13 mouse cellular contexts compared by ENCODE assay signal in the genomic region with DNA sequence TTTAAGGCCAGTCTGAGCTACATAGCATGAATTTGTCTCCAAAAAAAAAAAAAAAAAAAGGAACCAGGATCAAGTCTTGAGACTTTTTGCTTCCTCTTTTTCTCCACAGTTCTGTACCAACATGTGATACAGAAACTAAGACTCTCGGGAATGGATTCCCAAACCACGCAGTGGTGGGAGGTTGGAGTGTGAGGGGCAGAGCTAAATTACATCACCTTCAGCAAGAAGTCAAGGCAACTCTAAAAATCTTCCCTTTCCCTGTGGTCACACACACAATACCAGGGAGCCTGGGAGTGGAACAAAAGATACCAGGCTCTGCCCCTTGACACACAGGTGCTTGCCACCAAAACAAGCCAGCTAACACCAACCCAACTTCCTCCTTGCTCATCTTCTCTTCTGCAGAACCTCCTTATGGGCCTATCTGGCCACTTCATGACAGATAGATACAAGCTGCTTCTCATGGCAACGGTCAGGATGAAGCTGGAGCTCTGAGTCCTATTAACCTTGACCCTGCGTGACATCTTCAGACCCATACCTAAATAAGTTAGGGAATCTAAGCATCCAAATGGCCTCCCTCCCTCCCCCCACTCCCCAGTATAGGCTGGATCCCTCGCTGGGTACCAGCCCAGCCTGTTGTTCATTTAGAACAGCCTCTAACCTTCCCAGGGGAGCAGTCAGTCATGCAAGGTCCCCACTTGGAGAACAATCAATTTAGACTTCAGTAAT. TPM values are rescaled to one million over a fixed set of nuclear protein-coding genes. Genes with fewer than 3 reads are reported as not detected.
DNase-seq lines count a peak whose midpoint lies in the region; ATAC-seq lines count a peak whose summit lies in the region.
"Had no signal": no experiment of that assay in that cellular context is flagged by ENCODE, and none has a peak within 500 bp of the region (broad histone marks: within the 10 kb centered on the region; RNA-seq: fewer than 3 reads in every experiment).

No protein-coding gene starts in this region.

- H3K27me3 ChIP-seq in forebrain, embryonic 10.5 days (ENCODE audit: poor library complexity, severe bottlenecking) = peaks cover 46% of the 10 kb centered on the region
- H3K27me3 ChIP-seq in forebrain, embryonic 16.5 days (replicated peaks; ENCODE audit: control insufficient read depth, insufficient read depth, low read length) = no peaks in the 10 kb centered on the region
- peaks cover 15% of the 10 kb centered on the region; the same call in 1 of the 2 replicates for H3K27me3 ChIP-seq in midbrain, embryonic 12.5 days
- no peaks in the 10 kb centered on the region; the same call in 1 of the 2 replicates for H3K27me3 ChIP-seq in midbrain, embryonic 11.5 days (ENCODE audit: control insufficient read depth, insufficient read depth, low read length)
- H3K27me3 ChIP-seq in hindbrain, embryonic 13.5 days = no peaks in the 10 kb centered on the region
- no peaks in the 10 kb centered on the region for H3K27me3 ChIP-seq in splenic B cell, adult 2 months (ENCODE audit: control insufficient read depth, insufficient read depth, low read length, poor library complexity, severe bottlenecking)

- H3K4me3 ChIP-seq in forebrain, embryonic 10.5 days = no peak overlapping the region
- H3K4me3 ChIP-seq in forebrain, embryonic 16.5 days (replicated peaks; ENCODE audit: low read length) = no peak overlapping the region
- H3K4me3 ChIP-seq in midbrain, embryonic 12.5 days = no peak overlapping the region
- H3K4me3 ChIP-seq in midbrain, embryonic 11.5 days (ENCODE audit: low read depth, low read length) = no peak overlapping the region
- H3K4me3 ChIP-seq in hindbrain, embryonic 13.5 days = no peak overlapping the region

- no peak overlapping the region for H3K9ac ChIP-seq in forebrain, embryonic 16.5 days (replicated peaks; ENCODE audit: low read depth, low read length)
- H3K9ac ChIP-seq in midbrain, embryonic 12.5 days (replicated peaks) = no peak overlapping the region
- H3K9ac ChIP-seq in midbrain, embryonic 11.5 days (ENCODE audit: low read length) = no peak overlapping the region
- no peak overlapping the region for H3K9ac ChIP-seq in hindbrain, embryonic 13.5 days
- H3K9ac ChIP-seq: lung, embryonic 14.5 days had no signal

- H3K9me3 ChIP-seq in forebrain, embryonic 10.5 days = no peaks in the 10 kb centered on the region
- H3K9me3 ChIP-seq in forebrain, embryonic 16.5 days (ENCODE audit: control insufficient read depth, low read length) = no peaks in the 10 kb centered on the region
- no peaks in the 10 kb centered on the region for H3K9me3 ChIP-seq in midbrain, embryonic 12.5 days
- H3K9me3 ChIP-seq in midbrain, embryonic 11.5 days (ENCODE audit: control insufficient read depth, low read length) = no peaks in the 10 kb centered on the region
- no peaks in the 10 kb centered on the region for H3K9me3 ChIP-seq in hindbrain, embryonic 13.5 days
- H3K9me3 ChIP-seq: G1E had no signal

- peaks cover 58% of the 10 kb centered on the region for H3K4me1 ChIP-seq in forebrain, embryonic 10.5 days
- H3K4me1 ChIP-seq in forebrain, embryonic 16.5 days (replicated peaks; ENCODE audit: control insufficient read depth, insufficient read depth, low read length) = peaks cover 20% of the 10 kb centered on the region
- peaks cover 36% of the 10 kb centered on the region for H3K4me1 ChIP-seq in midbrain, embryonic 12.5 days
- H3K4me1 ChIP-seq in midbrain, embryonic 11.5 days (ENCODE audit: control insufficient read depth, insufficient read depth, low read length) = peaks cover 30% of the 10 kb centered on the region
- H3K4me1 ChIP-seq in hindbrain, embryonic 13.5 days (replicated peaks) = peaks cover 36% of the 10 kb centered on the region

- no peak; the same call in 1 of the 2 replicates for ATAC-seq in forebrain, embryonic 16.5 days
- 0 out of 2 replicates have a peak, but pooled peaks have one; percentile 16 for ATAC-seq in midbrain, embryonic 12.5 days (ENCODE audit: low FRiP score, low read depth)
- ATAC-seq in midbrain, embryonic 11.5 days (ENCODE audit: low FRiP score) = no peak
- ATAC-seq in hindbrain, embryonic 13.5 days (ENCODE audit: low FRiP score) = 0 out of 2 replicates have a peak, but pooled peaks have one; percentile 33

- WGBS in forebrain, embryonic 10.5 days = 52% methylated on average over 5 of the region's 5 CpGs
- 58% methylated on average over 5 of the region's 5 CpGs for WGBS in forebrain, embryonic 16.5 days
- WGBS in midbrain, embryonic 12.5 days = 53% methylated on average over 5 of the region's 5 CpGs
- 60% methylated on average over 5 of the region's 5 CpGs for WGBS in midbrain, embryonic 11.5 days
- 56% methylated on average over 5 of the region's 5 CpGs for WGBS in hindbrain, embryonic 13.5 days

- H3K27ac ChIP-seq in forebrain, embryonic 10.5 days = peak overlapping the region; percentile 31
- no peak overlapping the region for H3K27ac ChIP-seq in forebrain, embryonic 16.5 days (ENCODE audit: low read length)
- H3K27ac ChIP-seq in midbrain, embryonic 12.5 days (replicated peaks) = no peak overlapping the region
- no peak overlapping the region for H3K27ac ChIP-seq in midbrain, embryonic 11.5 days (ENCODE audit: low read depth, low read length)
- H3K27ac ChIP-seq in hindbrain, embryonic 13.5 days = no peak overlapping the region
- H3K27ac ChIP-seq: kidney, postnatal 0 days had no signal

- no peaks in the 10 kb centered on the region for H3K36me3 ChIP-seq in forebrain, embryonic 10.5 days (replicated peaks)
- H3K36me3 ChIP-seq in forebrain, embryonic 16.5 days (ENCODE audit: control insufficient read depth, insufficient read depth) = no peaks in the 10 kb centered on the region
- no peaks in the 10 kb centered on the region for H3K36me3 ChIP-seq in midbrain, embryonic 12.5 days
- H3K36me3 ChIP-seq in midbrain, embryonic 11.5 days (ENCODE audit: control insufficient read depth, insufficient read depth, low read length) = no peaks in the 10 kb centered on the region
- no peaks in the 10 kb centered on the region for H3K36me3 ChIP-seq in hindbrain, embryonic 13.5 days
- no peaks in the 10 kb centered on the region for H3K36me3 ChIP-seq in splenic B cell, adult 2 months (ENCODE audit: control insufficient read depth, insufficient read depth, low read length, poor library complexity, severe bottlenecking)
- H3K36me3 ChIP-seq: G1E had no signal

- DNase-seq in forebrain, embryonic 10.5 days (ENCODE audit: extremely low spot score, low spot score) = no peak
- no peak for DNase-seq in midbrain, embryonic 11.5 days (ENCODE audit: low spot score, missing footprints)
- DNase-seq in splenic B cell, adult 2 months (ENCODE audit: low read depth, low spot score) = peak; percentile 60
- DNase-seq in layer of hippocampus, adult 9-10 months (ENCODE audit: low spot score) = no peak
- no peak for DNase-seq in urinary bladder, postnatal 4 days (ENCODE audit: low spot score in 2 of 2)
- DNase-seq: embryo, embryonic 11 days; heart, postnatal 10 days; lung, embryonic 14.5 days had no signal

- no peak overlapping the region for H3K4me2 ChIP-seq in forebrain, embryonic 16.5 days (ENCODE audit: low read length)
- H3K4me2 ChIP-seq in midbrain, embryonic 12.5 days (replicated peaks) = no peak overlapping the region
- H3K4me2 ChIP-seq in midbrain, embryonic 11.5 days = no peak overlapping the region
- no peak overlapping the region for H3K4me2 ChIP-seq in hindbrain, embryonic 13.5 days
- H3K4me2 ChIP-seq: lung, embryonic 14.5 days had no signal

RNA-seq across cellular contexts. Expression of a gene that starts 28.7 kb away (rescaled TPM):
- 3.6 and 4.1 TPM in 2 replicates for polyA plus RNA-seq in forebrain, embryonic 10.5 days (2016; fragmentation: Nextera tagmentation; extraction: Ambion mirVana)
- polyA plus RNA-seq in forebrain, embryonic 16.5 days (2015; fragmentation: Nextera tagmentation; extraction: Ambion mirVana) = 9.3 and 12.6 TPM in 2 replicates
- polyA plus RNA-seq in midbrain, embryonic 12.5 days (2016; fragmentation: Nextera tagmentation; extraction: Ambion mirVana) = 12.8 and 14.6 TPM in 2 replicates
- 12.4 and 13.5 TPM in 2 replicates for polyA plus RNA-seq in midbrain, embryonic 11.5 days (2014; fragmentation: Nextera tagmentation; extraction: Ambion mirVana)
- 5.5 and 8.8 TPM in 2 replicates for polyA plus RNA-seq in hindbrain, embryonic 13.5 days (2015; fragmentation: Nextera tagmentation; extraction: Ambion mirVana)

Comparison
In these comparisons a context has a peak if more than half of its experiments do, and no peak if none do; other contexts are left out.
1. ATAC-seq: peak in midbrain, embryonic 12.5 days (single experiment) and hindbrain, embryonic 13.5 days (single experiment); none in forebrain, embryonic 16.5 days (single experiment) and midbrain, embryonic 11.5 days (single experiment).